Mouse (Mus musculus) G1E (cell line): ENCODE results near the gene Rae1.

ENCODE experiments used
- CTCF ChIP-seq: IDR thresholded peaks from 2 replicates; pipeline ENCODE4 v1.5.1; 2012; ENCODE audit warnings: low read depth, low read length, inconsistent platforms, mixed read lengths
- GATA1 ChIP-seq: IDR thresholded peaks from 2 replicates; pipeline ENCODE4 v1.6.1; 2012; ENCODE audit warnings: borderline replicate concordance, low read length, inconsistent platforms, mixed read lengths
- POLR2AphosphoS5 ChIP-seq: IDR thresholded peaks from 2 replicates; pipeline ENCODE4 v1.6.1; 2012; ENCODE audit warnings: low read depth, low read length, inconsistent platforms; ENCODE audit not compliant: insufficient replicate concordance
- TAL1 ChIP-seq: conservative IDR thresholded peaks from 2 replicates; pipeline ENCODE4 v1.6.1; 2012; ENCODE audit warnings: low read depth, low read length, inconsistent platforms, mixed read lengths

DNA sequence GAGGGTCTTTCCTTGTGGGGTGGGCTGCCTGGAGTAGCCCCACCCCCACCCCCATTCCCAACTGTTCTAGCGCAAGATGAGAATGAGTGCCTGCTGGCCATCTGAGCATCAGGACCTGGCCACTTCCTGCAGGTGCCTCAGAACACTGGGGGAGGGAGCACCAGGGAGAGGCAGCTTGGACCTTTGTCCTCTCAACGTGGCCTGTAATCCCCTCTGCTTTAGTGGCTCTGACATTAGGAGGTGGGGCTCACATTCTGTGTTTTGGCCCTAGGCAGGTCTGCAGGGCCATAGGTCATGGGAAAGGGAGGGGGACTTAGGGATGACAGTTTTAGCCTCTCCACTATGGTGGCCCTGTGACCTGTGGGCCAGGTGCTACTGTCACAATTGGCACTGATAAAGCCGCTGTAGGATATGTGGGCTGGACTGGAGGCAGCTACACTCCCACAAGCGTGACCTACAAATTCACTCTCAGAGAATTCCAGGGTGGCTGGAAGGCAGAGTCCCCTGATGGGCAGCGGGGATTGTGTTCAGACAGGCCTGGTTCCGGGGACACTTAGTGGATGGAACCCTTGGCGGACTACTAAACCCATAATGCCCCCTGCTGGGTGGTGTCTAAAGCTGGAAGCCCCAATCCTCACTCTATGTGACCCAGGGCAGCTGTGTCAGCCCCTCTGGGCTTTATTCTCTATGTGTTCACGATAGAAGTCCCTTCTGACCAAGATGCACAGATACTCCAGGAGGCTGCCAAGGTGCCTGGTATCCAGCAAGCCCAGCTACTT lies 50.9 kb downstream of the Rae1 start:
- TF ChIP-seq CTCF (no peak), GATA1 (no peak), TAL1 (no peak), POLR2AphosphoS5 (no peak)
